Mouse (Mus musculus): ENCODE measurements around the gene Prn.

DNA sequence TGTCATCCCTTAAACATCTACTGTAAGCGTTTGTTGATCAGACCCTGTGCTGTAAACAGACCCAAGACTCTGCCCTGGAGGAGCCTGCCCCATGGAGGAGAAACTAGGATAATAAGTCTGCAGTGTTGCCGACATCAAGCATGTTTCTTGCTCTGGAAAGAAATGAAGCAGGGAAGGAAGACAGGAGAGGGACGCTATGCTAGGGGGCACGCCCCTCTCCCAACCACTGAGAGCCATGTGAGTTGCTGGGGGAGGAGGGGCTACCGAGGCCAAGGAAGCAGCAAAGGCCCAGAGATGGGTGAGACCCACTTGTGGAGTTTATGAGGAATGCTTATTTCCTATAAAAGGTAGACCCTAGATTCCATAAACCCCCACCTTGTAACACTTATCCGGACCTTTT, 23.3 kb downstream of the Prn start:
- TF ChIP-seq POLR2A (IDR thresholded peaks at IDR 0.05; ENCODE audit: control insufficient read depth, low read depth, low read length) (no peak), CTCF (IDR thresholded peaks at IDR 0.05; ENCODE audit: control insufficient read depth, insufficient read depth, insufficient replicate concordance, low read depth, low read length) (no peak)
